Mouse (Mus musculus): Measurements from ENCODE around the gene Mbnl2.

Mbnl2 gene

GRCm38 (mm10) chr14:120409854-120410253 lies 134.4 kb downstream of the Mbnl2 start:
- ATAC-seq (ENCODE audit: low TSS enrichment): peak; percentile 76

DNA sequence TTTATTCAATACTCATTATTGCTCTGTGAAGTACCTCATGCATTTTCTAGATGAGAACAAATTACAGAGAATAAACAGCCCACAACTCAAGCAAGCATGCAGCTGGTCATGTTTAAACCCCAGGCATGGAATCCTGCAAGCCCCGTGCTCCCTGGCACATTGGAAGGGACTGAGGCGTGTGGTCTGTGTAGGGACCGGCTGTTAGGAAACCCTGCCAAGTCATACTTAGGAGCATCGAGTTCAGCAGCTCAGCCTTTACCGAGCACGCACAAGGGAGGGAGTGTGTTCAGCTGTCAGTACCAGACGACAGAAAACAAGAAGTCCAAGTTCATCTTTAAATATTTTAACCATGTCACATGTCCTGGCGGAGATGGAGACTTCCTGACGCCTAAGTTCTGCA lies 141.4 kb downstream of the Mbnl2 start:
- no peak for ATAC-seq (ENCODE audit: low TSS enrichment)

- no peak for ATAC-seq (ENCODE audit: low TSS enrichment)
Observed at GRCm38 (mm10) chr14:120418964-120419363, 143.5 kb downstream of the Mbnl2 start.

DNA sequence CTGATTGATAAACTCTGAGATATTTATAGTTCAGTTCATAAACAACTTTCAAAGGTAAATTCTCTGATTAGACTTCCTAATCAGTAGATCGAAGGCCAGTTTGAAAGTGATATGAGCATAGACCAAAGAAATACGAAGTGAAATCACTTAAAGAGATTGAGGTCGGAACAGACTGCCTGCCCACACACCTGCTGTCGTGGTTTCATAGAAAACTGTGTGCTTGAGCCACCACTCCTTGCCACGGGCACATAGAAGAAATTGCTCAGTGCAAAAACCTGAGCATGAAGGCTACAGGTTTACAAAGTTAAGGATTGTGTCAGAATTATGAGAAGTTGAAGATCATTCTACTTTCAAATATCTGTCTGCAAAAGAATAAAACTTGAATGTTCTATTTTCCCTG lies 153.0 kb downstream of the Mbnl2 start:
- peak; percentile 87 for ATAC-seq (ENCODE audit: low TSS enrichment)

DNA sequence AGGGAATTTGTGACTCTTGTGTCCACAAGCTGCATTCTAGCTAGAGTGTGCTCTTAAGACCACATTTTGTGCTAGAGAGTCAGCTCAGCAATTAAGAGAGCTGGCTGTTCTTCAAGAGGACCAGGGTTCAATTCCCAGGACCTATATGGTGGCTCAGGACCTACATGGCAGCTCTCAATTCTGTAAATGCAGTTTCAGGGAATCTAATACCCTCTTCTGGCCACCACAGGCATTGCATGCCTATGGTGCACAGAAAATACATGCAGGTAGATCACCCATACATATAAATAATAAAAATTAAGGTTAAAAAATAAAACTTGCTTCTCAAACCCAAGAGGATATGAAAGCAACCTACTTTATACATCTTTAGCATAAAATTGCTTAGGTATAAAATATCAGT lies 157.3 kb downstream of the Mbnl2 start:
- ATAC-seq (ENCODE audit: low TSS enrichment): no peak

- ATAC-seq (ENCODE audit: low TSS enrichment): peak; percentile 53
Observed at GRCm38 (mm10) chr14:120433931-120434398, 158.5 kb downstream of the Mbnl2 start.

GRCm38 (mm10) chr14:120434831-120435230 lies 159.4 kb downstream of the Mbnl2 start:
- no peak for ATAC-seq (ENCODE audit: low TSS enrichment)

DNA sequence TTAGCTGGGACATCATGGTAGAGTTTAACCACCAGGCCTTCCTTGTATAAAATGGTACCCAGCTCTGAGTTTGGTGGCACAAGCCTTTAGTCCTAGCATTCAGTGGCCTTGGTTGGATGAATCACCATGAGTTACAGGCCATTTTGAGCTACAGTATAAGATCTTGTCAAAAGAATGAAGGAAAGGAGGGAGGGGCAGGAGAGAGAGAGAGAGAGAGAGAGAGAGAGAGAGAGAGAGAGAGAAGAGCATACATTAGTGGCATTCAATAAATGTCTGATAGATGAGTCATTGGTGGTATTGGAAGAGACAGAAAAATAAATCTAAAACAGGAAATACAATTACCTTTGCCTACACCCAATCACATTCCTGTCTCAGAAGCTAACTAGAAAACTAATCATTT lies 165.2 kb downstream of the Mbnl2 start:
- ATAC-seq (ENCODE audit: low TSS enrichment): no peak

- peak; percentile 70 for ATAC-seq (ENCODE audit: low TSS enrichment)
Observed at GRCm38 (mm10) chr14:120441256-120441655, 165.8 kb downstream of the Mbnl2 start.

- peak; percentile 35 for ATAC-seq (ENCODE audit: low TSS enrichment)
Observed at GRCm38 (mm10) chr14:120441836-120442235, 166.4 kb downstream of the Mbnl2 start.

- ATAC-seq (ENCODE audit: low TSS enrichment): no peak
Observed at GRCm38 (mm10) chr14:120454221-120454620, 178.8 kb downstream of the Mbnl2 start.

DNA sequence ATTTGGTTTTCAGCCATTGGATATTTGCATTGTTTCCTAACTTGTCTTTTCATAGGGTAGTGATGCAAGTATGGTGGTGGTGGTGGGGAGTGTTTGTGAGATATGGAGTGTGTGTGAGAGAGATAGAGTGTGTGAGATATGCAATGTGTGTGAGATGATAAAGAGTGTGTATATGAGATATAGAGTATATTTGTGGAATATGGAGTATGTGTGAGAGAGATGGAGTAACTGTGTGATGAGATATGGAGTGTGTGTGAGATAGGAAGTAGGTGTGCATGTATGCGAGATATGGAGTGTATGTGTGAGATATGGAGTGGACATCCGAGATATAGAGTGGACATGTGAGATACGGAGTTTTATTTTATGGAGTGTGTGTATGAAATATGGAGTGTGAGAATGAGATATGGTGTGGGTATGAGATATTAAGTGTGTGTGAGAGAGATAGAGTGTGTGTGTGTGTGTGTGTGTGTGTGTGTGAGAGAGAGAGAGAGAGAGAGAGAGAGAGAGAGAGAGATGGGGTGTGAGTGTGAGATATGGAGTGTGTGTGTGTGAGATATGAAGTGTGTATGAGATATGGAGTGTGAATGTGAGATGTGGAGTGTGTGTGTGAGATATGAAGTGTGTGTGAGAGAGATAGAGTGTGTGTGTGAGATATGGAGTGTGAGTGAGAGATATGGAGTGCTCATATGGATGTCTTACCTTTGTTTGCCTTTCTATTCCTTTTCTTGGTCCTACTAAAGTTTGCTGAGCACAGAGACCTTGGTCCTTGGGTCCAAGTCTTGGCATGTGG lies 188.7 kb downstream of the Mbnl2 start:
- no peak for ATAC-seq (ENCODE audit: low TSS enrichment)

GRCm38 (mm10) chr14:120466816-120467215 lies 191.3 kb downstream of the Mbnl2 start:
- ATAC-seq (ENCODE audit: low TSS enrichment): no peak

- ATAC-seq (ENCODE audit: low TSS enrichment): no peak
Observed at GRCm38 (mm10) chr14:120469126-120469790, 193.8 kb downstream of the Mbnl2 start.

- ATAC-seq (ENCODE audit: low TSS enrichment): no peak
Observed at GRCm38 (mm10) chr14:120476186-120476697, 200.8 kb downstream of the Mbnl2 start.

DNA sequence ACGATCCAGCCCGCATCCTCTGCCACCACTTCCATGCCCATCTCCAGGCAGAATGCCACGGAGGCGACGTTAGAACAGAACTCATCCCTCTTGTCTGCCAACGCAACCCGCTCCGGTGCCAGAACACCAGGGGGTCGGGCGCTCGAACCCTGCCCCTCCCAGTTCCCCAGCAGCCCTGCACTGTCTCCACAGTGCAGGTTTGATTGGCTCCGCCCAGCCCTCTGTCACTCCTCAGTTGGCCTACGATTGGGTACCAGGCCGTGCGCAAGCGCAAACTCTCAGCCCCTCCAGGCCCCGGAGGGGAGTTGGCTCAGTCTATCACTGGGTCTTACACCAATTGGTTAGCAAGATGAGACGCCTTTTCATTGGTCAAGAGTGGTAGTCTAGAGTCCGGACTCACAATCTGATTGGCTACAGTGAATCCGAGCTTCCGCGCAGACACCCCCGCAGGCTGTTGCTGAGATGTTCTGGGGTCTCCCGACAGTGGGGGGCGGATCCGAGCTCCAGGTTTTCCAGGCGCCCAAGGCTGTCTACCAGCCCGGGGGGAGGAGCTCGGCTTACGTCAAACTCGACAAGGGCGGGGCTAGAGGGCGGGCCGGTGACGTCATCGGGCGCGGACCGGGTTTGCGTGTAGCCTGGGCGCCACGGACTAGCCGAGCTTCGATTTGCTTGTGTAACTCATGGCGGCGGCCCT lies 202.0 kb downstream of the Mbnl2 start:
- ATAC-seq (ENCODE audit: low TSS enrichment): peak; percentile 76

- ATAC-seq (ENCODE audit: low TSS enrichment): peak; percentile 68
Observed at GRCm38 (mm10) chr14:120477982-120478568, 202.6 kb downstream of the Mbnl2 start, which contains the start of gene Rap2a. TSS of gene Rap2a (plus strand) at chr14:120478444.

GRCm38 (mm10) chr14:120478641-120479341 lies 203.3 kb downstream of the Mbnl2 start:
- no peak for ATAC-seq (ENCODE audit: low TSS enrichment)

DNA sequence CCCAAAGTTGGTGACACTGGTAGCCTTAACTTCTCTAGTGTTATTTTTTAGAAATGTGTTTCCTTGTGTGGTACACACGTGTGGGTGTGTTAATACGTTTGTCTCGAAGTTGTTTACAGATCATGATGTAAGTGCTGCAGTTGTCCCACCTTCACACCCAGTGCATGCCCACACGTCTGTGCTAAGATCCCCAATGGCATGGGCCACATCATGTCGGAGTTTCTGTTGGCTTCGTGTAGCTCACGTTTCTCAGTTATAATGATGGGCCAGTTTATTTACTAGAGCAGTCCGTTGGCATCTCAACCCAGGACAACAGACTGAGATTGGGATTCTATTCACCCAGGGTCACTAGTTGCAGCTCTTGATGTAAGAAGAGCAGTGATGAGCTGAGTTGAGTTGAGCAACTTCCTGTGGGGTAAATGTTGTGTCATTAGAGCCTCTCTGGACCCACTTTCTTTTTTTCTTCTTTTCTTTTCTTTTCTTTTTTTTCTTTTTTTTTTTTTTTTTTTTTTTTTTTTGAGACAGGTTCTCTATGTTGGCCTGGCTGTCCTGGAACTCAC lies 205.0 kb downstream of the Mbnl2 start:
- ATAC-seq (ENCODE audit: low TSS enrichment): no peak

DNA sequence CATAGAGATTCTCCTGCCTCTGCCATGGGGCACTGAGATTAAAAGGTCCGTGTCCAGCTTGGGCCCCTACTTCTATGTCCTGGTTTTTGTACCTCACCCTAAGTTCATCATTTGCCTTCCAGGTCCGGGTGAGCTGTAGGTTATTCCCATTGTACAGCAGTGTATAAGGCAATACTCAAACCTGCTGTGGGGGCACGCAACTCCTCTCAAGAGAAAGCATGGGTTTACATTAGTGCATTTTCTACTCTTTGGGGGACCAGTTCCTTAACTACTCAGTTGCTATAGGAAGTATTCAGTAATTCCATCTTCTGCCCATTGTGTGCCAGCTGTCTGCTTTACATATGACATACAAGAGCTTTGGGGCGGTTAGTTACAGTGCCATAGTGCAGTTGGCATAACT lies 205.5 kb downstream of the Mbnl2 start:
- ATAC-seq (ENCODE audit: low TSS enrichment): no peak
